Mouse (Mus musculus) myocyte (in vitro differentiated cells): ENCODE results near the gene Dtl.

Experiments
- MAX ChIP-seq: IDR thresholded peaks from one replicate; pipeline ENCODE4 v1.6.1; 2011; ENCODE audit warnings: low read depth, mild to moderate bottlenecking, control low read depth
- POLR2A ChIP-seq: IDR thresholded peaks from one replicate; pipeline ENCODE4 v1.6.1; 2011; ENCODE audit warnings: low read depth, mild to moderate bottlenecking, control low read depth, moderate library complexity; ENCODE audit not compliant: insufficient read length

GRCm38 (mm10) chr1:191596076-191596475 is 20.7 kb upstream of the Dtl start:
- TF ChIP-seq MAX (no peak), POLR2A (no peak)
